9 mouse cellular contexts compared by ENCODE assay signal in genomic region chr5:113041567-113042071, GRCm38 (mm10). TPM values are rescaled to one million over a fixed set of nuclear protein-coding genes. Genes with fewer than 3 reads are reported as not detected.
DNase-seq lines count a peak whose midpoint lies in the region; ATAC-seq lines count a peak whose summit lies in the region.
"Had no signal": no experiment of that assay in that cellular context is flagged by ENCODE, and none has a peak within 500 bp of the region (broad histone marks: within the 10 kb centered on the region; RNA-seq: fewer than 3 reads in every experiment).

No protein-coding gene starts in this region.

- H3K4me1 ChIP-seq in forebrain, embryonic 13.5 days, result peaks cover 41% of the 10 kb centered on the region

- H3K27me3 ChIP-seq in forebrain, embryonic 13.5 days, result no peaks in the 10 kb centered on the region

- WGBS in forebrain, embryonic 13.5 days, result 8% methylated on average over 5 of the region's 5 CpGs

- intact Hi-C loops in heart, postnatal 36 days (cut with DNase I), result no loop called here

- H3K4me2 ChIP-seq in forebrain, embryonic 13.5 days, result no peak overlapping the region

- H3K27ac ChIP-seq in forebrain, embryonic 13.5 days, result peak overlapping the region; percentile 83

- peak; percentile 38 for ATAC-seq in frontal cortex, adult (ENCODE audit: low TSS enrichment)
- ATAC-seq in forebrain, embryonic 13.5 days, result peak; percentile 95

- H3K36me3 ChIP-seq in forebrain, embryonic 13.5 days (ENCODE audit: poor library complexity, severe bottlenecking), result no peaks in the 10 kb centered on the region

- no peak overlapping the region for H3K4me3 ChIP-seq in forebrain, embryonic 13.5 days

- no peak overlapping the region for H3K9ac ChIP-seq in forebrain, embryonic 13.5 days

- DNase-seq in frontal cortex, postnatal 25 days (ENCODE audit: low spot score in 2 of 2), result no peak
- peak; percentile 35 to 42 for DNase-seq in heart, postnatal 36 days
- DNase-seq in layer of hippocampus, postnatal 10 days (ENCODE audit: low spot score in 2 of 2), result peak; percentile 79 to 82
- DNase-seq in lung, postnatal 4 days, result peak; percentile 56 to 86
- DNase-seq in right cerebral cortex, postnatal 25 days, result peak; percentile 55
- DNase-seq in spleen, postnatal 4 days (ENCODE audit: low spot score in 2 of 2), result no peak

- H3K9me3 ChIP-seq in forebrain, embryonic 13.5 days (replicated peaks), result no peaks in the 10 kb centered on the region; the same call in 1 of the 2 replicates

RNA-seq across cellular contexts. Expression of gene Grk3, which starts 26.0 kb away (rescaled TPM):
- 8.1 and 8.7 TPM in 2 replicates for polyA plus RNA-seq in forebrain, embryonic 13.5 days (2015; fragmentation: Nextera tagmentation; extraction: Ambion mirVana)
- total RNA-seq in heart, postnatal 36 days (2021), result 1 to 10 TPM; 5.0 to 5.3 TPM
- 10 to 100 TPM; 63.3 to 73.1 TPM for total RNA-seq in layer of hippocampus, postnatal 10 days (2021)

RNA-seq across cellular contexts. Expression of gene Crybb2, which starts 28.3 kb away (rescaled TPM):
- not detected in 2 replicates for polyA plus RNA-seq in forebrain, embryonic 13.5 days (2015; fragmentation: Nextera tagmentation; extraction: Ambion mirVana)
- total RNA-seq in heart, postnatal 36 days (2021), result not detected
- not detected for total RNA-seq in layer of hippocampus, postnatal 10 days (2021)
- polyA plus RNA-seq: liver, embryonic 16.5 days had no signal

RNA-seq across cellular contexts. Expression of gene Crybb3, which starts 39.8 kb away (rescaled TPM):
- 0.57 and 0.65 TPM in 2 replicates for polyA plus RNA-seq in forebrain, embryonic 13.5 days (2015; fragmentation: Nextera tagmentation; extraction: Ambion mirVana)
- total RNA-seq in heart, postnatal 36 days (2021), result 1 to 10 TPM in 1 of 2 experiments, under 1 TPM in 1; 0.28 to 1.8 TPM
- total RNA-seq in layer of hippocampus, postnatal 10 days (2021), result 1 to 10 TPM; 2.2 to 2.9 TPM
- polyA plus RNA-seq: liver, embryonic 16.5 days had no signal

Comparison
In these comparisons a context has a peak if more than half of its experiments do, and no peak if none do; other contexts are left out.
1. DNase-seq: peak in heart, postnatal 36 days (2 of 2), layer of hippocampus, postnatal 10 days (2 of 2), lung, postnatal 4 days (2 of 2) and right cerebral cortex, postnatal 25 days (single experiment); none in frontal cortex, postnatal 25 days (0 of 2) and spleen, postnatal 4 days (0 of 2).
2. RNA of gene Grk3, which starts 26.0 kb away (total RNA-seq): 63.3 to 73.1 TPM in layer of hippocampus, postnatal 10 days; 5.0 to 5.3 TPM in heart, postnatal 36 days; every median in the first group is over 10 times any median in the second.